Mouse (Mus musculus): Measurements from ENCODE around the gene Spcs1.

Gene Spcs1

GRCm38 (mm10) chr14:30949986-30950385 is 51.5 kb downstream of the Spcs1 start:
- DNase-seq: no peak
